Mouse (Mus musculus) heart, adult 2 months (tissue): ENCODE data around the gene Hpgd. TPM values are rescaled to one million over a fixed set of nuclear protein-coding genes. Genes with fewer than 3 reads are reported as not detected.

Source experiments
- DNase-seq, 2 experiments: peaks; one replicate each; pipeline ENCODE4 v3.0.0; 2021
- H3K27ac ChIP-seq: fragments of 200-600 bp; 2 replicates; pipeline ENCODE4 v1.8.1; 2022
- H3K27me3 ChIP-seq: fragments of 200-500 bp; 2 replicates; pipeline ENCODE4 v1.6.1; 2012; ENCODE audit warnings: mild to moderate bottlenecking, low read length, inconsistent platforms, mixed read lengths; ENCODE audit not compliant: control insufficient read depth, insufficient read depth
- H3K36me3 ChIP-seq: fragments of 200-500 bp; 2 replicates; pipeline ENCODE4 v1.6.1; 2012; ENCODE audit warnings: low read length, inconsistent platforms; ENCODE audit not compliant: control insufficient read depth, insufficient read depth
- H3K4me1 ChIP-seq: fragments of 200-500 bp; 2 replicates; pipeline ENCODE4 v1.6.1; 2011; ENCODE audit warnings: low read length; ENCODE audit not compliant: control insufficient read depth, insufficient read depth
- H3K4me3 ChIP-seq: fragments of 200-600 bp; 2 replicates; pipeline ENCODE4 v1.8.1; 2022
- H3K79me2 ChIP-seq: fragments of 200-500 bp; replicated peaks from 2 replicates; pipeline ENCODE4 v1.6.1; 2012; ENCODE audit warnings: mild to moderate bottlenecking, inconsistent platforms, low read length, moderate library complexity, mixed read lengths; ENCODE audit not compliant: control insufficient read depth, insufficient read depth
- H3K9ac ChIP-seq: fragments of 200-500 bp; 2 replicates; pipeline ENCODE4 v1.6.1; 2012; ENCODE audit warnings: low read depth, mild to moderate bottlenecking, control low read depth, inconsistent platforms, low read length, mixed read lengths
- CTCF ChIP-seq: fragments of 200-600 bp; IDR thresholded peaks from 2 replicates; pipeline ENCODE4 v1.8.1; 2022; ENCODE audit warnings: antibody characterized with exemption, mild to moderate bottlenecking, moderate library complexity
- EP300 ChIP-seq: fragments of 200-500 bp; IDR thresholded peaks from 2 replicates; pipeline ENCODE4 v1.6.1; 2011; ENCODE audit warnings: low read depth, low read length, control low read depth; ENCODE audit not compliant: insufficient read depth
- POLR2A ChIP-seq: fragments of 200-500 bp; IDR thresholded peaks from 2 replicates; pipeline ENCODE4 v1.6.1; 2011; ENCODE audit warnings: mild to moderate bottlenecking, low read depth, low read length, control low read depth; ENCODE audit not compliant: insufficient read depth
- WGBS: fragments of 180-500 bp; shearing (Covaris S2); methylation state at CpG from one replicate; pipeline ENCODE4 v1.1.7; 2018; 5-methylcytosine and 5-hydroxymethylcytosine counted together
- intact Hi-C: fragments of 180-260 bp; cut with DNase I; formaldehyde crosslinking; loops from one replicate; pipeline ENCODE4 v1.15.1; 2025
- polyA plus RNA-seq: library from polyadenylated mRNA; depleted of rRNA; stranded (reverse); fragments of >200 nt; gene quantifications from 2 replicates; pipeline ENCODE4 v1.2.3, GENCODE M21; 2012
- total RNA-seq, 2 experiments: library from RNA; stranded (reverse); gene quantifications; 2 replicates each; pipeline ENCODE4 v1.2.3; 2021

Gene Hpgd
- total and polyA plus RNA-seq, 3 experiments: 5.2 to 6.9 (median 6.5) TPM

- no peak for TF ChIP-seq POLR2A
- no peak for TF ChIP-seq EP300
- no peak for TF ChIP-seq CTCF
- WGBS: 69% methylated on average over 7 of the region's 7 CpGs
- Histone ChIP-seq H3K9ac (no peak overlapping the region), H3K79me2 (no peaks in the 10 kb centered on the region), H3K36me3 (no peaks in the 10 kb centered on the region), H3K27ac (no peak overlapping the region), H3K4me1 (no peaks in the 10 kb centered on the region), H3K27me3 (no peaks in the 10 kb centered on the region), H3K4me3 (no peak overlapping the region)
- DNase-seq: no peak
- intact Hi-C loops: no loop called here
Observed at GRCm38 (mm10) chr8:56304595-56304994, 10.2 kb downstream of the Hpgd start.

GRCm38 (mm10) chr8:56313622-56314021 is 19.2 kb downstream of the Hpgd start:
- no peak for DNase-seq
- Histone ChIP-seq H3K27me3 (no peaks in the 10 kb centered on the region), H3K4me3 (no peak overlapping the region), H3K79me2 (no peaks in the 10 kb centered on the region), H3K27ac (no peak overlapping the region), H3K4me1 (no peaks in the 10 kb centered on the region), H3K9ac (no peak overlapping the region), H3K36me3 (no peaks in the 10 kb centered on the region)
- no peak for TF ChIP-seq EP300
- no peak for TF ChIP-seq CTCF
- intact Hi-C loops: no loop called here
- 85% methylated on average over 2 of the region's 2 CpGs for WGBS

GRCm38 (mm10) chr8:56315189-56315588 is 20.8 kb downstream of the Hpgd start:
- H3K79me2 ChIP-seq: no peaks in the 10 kb centered on the region
- no peaks in the 10 kb centered on the region for H3K4me1 ChIP-seq
- WGBS: 76% methylated on average over 3 of the region's 3 CpGs
- intact Hi-C loops: no loop called here
- no peak overlapping the region for H3K9ac ChIP-seq
- H3K4me3 ChIP-seq: no peak overlapping the region
- no peak for DNase-seq
- H3K36me3 ChIP-seq: no peaks in the 10 kb centered on the region
- TF ChIP-seq EP300 (no peak), POLR2A (no peak), CTCF (no peak)
- no peak overlapping the region for H3K27ac ChIP-seq
- H3K27me3 ChIP-seq: no peaks in the 10 kb centered on the region

GRCm38 (mm10) chr8:56323276-56323675 is 28.9 kb downstream of the Hpgd start:
- no peak overlapping the region for H3K27ac ChIP-seq
- no peaks in the 10 kb centered on the region for H3K36me3 ChIP-seq
- no peak overlapping the region for H3K4me3 ChIP-seq
- intact Hi-C loops: no loop called here
- TF ChIP-seq EP300 (no peak), POLR2A (no peak), CTCF (no peak)
- H3K79me2 ChIP-seq: no peaks in the 10 kb centered on the region
- H3K9ac ChIP-seq: no peak overlapping the region
- no peaks in the 10 kb centered on the region for H3K4me1 ChIP-seq
- no peak for DNase-seq
- no peaks in the 10 kb centered on the region for H3K27me3 ChIP-seq
- 82% methylated on average over 1 of the region's 1 CpGs for WGBS

- 52% methylated on average over 3 of the region's 3 CpGs for WGBS
- Histone ChIP-seq H3K4me3 (no peak overlapping the region), H3K36me3 (no peaks in the 10 kb centered on the region), H3K4me1 (no peaks in the 10 kb centered on the region), H3K27ac (no peak overlapping the region), H3K27me3 (no peaks in the 10 kb centered on the region), H3K9ac (no peak overlapping the region), H3K79me2 (no peaks in the 10 kb centered on the region)
- intact Hi-C loops: no loop called here
- TF ChIP-seq EP300 (no peak), POLR2A (no peak), CTCF (no peak)
- no peak for DNase-seq
Observed at GRCm38 (mm10) chr8:56327709-56328108, 33.3 kb downstream of the Hpgd start.

- no peak overlapping the region for H3K27ac ChIP-seq
- no peak overlapping the region for H3K4me3 ChIP-seq
- no peaks in the 10 kb centered on the region for H3K27me3 ChIP-seq
- H3K4me1 ChIP-seq: no peaks in the 10 kb centered on the region
- no peak overlapping the region for H3K9ac ChIP-seq
- H3K36me3 ChIP-seq: no peaks in the 10 kb centered on the region
- DNase-seq: no peak
- 65% methylated on average over 3 of the region's 3 CpGs for WGBS
- intact Hi-C loops: no loop called here
- no peaks in the 10 kb centered on the region for H3K79me2 ChIP-seq
- TF ChIP-seq CTCF (no peak), POLR2A (no peak), EP300 (no peak)
Observed at GRCm38 (mm10) chr8:56328130-56328542, 33.8 kb downstream of the Hpgd start.
